Mouse (Mus musculus) spleen, adult 2 months (tissue): ENCODE data around the gene Leprot.
A peak's percentile ranks its signal among the peaks of the same experiment; 100 is the strongest.

ENCODE experiments used
- CTCF ChIP-seq: fragments of 200-500 bp; IDR thresholded peaks from 2 replicates; pipeline ENCODE4 v1.5.1; 2011; ENCODE audit warnings: mild to moderate bottlenecking, inconsistent platforms; ENCODE audit not compliant: insufficient read depth, insufficient read length, insufficient replicate concordance; ENCODE audit errors: extremely low read depth
- POLR2A ChIP-seq: fragments of 200-500 bp; IDR thresholded peaks from 2 replicates; pipeline ENCODE4 v1.6.1; 2011; ENCODE audit warnings: low read depth, low read length, inconsistent platforms

DNA sequence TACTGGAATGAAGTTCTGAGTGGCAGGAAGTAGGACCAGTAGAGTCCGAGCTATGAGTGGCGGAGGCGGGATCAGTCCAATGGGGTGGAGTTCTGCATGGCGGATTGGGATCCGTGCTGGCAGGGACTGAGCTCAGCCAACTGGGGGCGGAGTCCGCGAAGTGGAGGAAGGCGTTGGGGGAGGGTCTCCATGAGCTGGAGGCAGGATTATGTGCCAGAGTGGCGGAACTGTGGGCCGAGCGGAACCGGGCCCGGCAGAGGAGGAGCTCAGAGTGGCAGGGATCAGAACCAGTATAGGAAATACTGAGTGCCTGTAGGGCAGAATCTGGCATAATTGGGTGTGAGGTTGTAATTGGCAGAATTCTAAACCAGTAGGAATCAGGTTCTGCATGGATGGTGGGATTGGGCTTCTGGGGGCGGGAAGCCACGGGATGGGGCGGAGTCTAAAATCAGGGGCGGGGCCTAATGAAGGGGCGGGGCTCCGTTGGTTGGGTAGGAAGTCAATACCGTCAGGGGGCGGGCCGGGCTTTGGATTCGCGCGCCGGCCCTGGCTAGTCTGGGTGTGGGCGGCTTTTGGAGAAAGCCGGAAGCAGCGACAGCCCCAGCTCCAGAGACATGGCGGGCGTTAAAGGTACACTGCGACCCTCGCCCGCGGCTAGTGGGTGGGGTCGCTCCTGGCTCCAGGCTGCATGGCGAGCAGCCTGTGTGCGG, at the start of gene Leprot:
- TF ChIP-seq CTCF: no peak
- peak; percentile 64; the same call in 1 of the 2 replicates for TF ChIP-seq POLR2A
